Mouse (Mus musculus) testis, postnatal 10 days (tissue): ENCODE results near the gene Ltbr.
"Not testable (repeated sequence)": the region's sequence is repeated elsewhere in the genome, so short reads cannot be mapped to it uniquely, and the experiment has no call there.

Experiments
- DNase-seq: peaks from one replicate; pipeline ENCODE4 v3.0.0; 2021; ENCODE audit warnings: low spot score

The Ltbr gene

DNA sequence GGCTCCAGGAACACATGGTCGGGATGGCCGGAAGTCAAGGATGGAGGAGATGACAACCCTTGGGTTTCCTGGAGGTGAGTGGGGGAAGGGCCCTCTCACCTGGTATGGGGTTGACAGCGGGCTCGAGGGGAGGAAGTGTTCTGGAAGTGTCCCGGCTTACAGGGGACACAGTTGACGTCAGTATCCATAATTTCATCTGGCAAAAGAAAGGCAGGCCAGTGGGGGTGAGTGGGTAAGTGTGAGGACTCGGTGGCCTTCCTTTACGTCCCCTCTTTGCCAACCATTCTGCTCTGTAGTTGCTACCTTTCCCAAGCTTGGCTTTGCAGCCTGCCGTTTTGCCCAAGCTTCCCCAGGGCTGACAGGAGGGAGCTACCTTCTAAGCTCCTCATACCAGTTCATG, 1.5 kb downstream of the Ltbr start:
- no peak for DNase-seq

DNA sequence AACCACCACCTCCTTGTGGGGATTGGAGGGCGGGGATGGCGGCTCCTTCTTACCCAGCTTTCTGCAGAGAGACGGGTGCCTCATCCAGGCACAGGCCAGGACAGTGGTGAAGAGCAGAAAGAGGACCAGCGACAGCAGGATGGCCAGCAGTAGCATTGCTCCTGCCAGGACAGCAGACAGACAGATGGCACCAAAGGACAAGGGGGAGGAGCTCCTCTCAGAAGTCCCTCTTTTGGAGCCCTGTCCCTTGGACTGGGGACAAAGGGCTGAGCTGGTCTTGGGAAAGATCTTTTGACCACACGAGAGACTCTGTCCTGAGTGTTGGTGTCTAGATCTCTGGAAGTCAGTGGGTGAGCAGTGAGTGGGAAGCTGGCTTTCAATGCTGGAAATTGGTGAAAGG, 4.3 kb downstream of the Ltbr start:
- no peak for DNase-seq

DNA sequence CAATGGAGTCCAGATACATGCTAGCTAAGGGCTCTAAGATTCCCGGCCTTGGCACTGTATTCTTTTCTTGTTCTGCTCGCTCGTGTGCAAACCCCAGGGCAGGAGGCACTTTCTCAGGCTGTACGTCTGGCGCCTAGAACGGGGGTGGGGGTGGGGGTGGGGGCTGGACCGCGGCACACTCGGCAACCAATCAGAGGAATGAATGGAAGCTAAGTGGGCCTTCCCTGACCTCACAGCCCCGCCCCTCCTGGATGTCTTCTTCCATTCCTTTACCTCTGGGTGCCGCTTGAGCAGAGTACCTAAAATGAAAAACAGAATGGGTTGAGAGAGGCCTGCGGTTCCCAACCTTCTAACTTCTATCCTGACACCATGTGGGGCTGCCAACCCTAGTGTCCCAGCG, 4.8 kb downstream of the Ltbr start:
- no peak for DNase-seq

DNA sequence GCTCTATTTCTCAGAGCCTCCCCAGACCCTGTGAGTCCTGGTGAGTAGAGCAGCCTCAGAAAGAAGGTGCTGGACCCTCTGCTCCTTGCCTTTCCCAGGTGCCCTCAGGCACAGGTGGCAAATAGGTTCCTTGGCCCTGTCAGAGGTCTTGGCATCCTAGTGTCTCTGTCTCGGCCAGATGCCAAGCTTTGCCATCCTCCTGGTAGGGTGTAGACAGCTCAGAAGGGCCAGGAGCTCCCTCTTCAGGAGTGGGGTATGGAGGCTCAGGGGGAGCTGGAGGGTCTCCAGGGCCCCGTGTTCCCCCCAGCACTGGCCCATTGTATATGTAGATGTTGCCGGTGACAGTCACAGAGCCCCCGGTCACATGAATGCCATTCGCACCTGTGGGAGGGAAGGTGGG, 6.6 kb downstream of the Ltbr start:
- no peak for DNase-seq

DNA sequence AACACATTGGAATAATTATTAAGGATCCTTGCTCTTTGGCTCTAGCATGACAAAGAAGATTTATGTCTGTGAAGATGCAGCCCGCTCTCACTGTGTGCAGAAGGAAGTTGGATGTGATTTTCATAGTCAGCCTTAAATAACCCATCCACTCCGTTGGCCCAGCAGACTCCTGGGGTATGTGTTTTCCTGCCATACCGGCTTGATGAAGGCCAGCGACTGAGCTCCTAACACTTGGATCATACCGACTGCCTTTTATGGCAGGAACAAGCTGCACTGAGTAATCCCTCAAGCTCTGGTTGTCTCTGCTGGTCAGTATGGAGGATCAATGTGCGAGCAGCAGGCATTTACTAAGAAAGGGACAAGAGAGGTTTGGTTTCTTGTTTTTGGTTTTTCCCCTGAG, 8.2 kb downstream of the Ltbr start:
- no peak for DNase-seq

DNA sequence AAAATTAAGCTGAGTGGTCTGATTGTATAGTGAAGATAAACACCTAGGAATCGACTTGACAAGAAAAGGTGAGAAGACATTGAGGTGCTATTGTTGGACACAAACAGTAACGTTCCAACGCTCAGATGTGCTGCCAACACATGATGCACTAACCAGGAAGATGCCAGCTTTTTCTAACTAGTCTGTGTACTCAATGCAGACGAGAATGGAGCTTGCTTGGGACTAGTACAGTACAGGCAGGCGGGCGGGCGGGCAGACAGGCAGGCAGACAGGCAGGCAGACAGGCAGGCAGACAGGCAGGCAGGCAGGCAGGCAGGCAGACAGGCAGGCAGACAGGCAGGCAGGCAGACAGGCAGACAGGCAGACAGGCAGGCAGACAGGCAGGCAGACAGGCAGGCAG, 9.3 kb downstream of the Ltbr start:
- DNase-seq = not testable (repeated sequence)

DNA sequence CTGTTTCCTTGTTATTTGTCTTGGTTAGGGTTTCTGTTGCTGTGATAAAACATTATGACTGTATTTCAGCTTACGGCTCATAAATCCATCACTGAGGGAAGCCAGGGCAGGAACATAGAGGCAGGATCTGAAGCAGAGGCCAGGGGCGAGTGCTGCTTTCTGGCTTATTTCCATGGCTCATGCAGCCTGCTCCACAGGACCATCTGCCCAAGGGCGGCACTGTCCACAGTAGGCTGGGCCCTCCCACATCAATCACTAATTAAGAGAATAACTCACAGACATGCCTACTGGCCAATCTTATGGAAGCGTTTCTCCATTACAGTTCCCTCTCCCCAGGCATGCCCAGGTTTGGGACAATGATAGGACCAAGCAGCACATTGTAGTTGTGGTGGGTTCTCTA, 10.4 kb downstream of the Ltbr start:
- no peak for DNase-seq

DNA sequence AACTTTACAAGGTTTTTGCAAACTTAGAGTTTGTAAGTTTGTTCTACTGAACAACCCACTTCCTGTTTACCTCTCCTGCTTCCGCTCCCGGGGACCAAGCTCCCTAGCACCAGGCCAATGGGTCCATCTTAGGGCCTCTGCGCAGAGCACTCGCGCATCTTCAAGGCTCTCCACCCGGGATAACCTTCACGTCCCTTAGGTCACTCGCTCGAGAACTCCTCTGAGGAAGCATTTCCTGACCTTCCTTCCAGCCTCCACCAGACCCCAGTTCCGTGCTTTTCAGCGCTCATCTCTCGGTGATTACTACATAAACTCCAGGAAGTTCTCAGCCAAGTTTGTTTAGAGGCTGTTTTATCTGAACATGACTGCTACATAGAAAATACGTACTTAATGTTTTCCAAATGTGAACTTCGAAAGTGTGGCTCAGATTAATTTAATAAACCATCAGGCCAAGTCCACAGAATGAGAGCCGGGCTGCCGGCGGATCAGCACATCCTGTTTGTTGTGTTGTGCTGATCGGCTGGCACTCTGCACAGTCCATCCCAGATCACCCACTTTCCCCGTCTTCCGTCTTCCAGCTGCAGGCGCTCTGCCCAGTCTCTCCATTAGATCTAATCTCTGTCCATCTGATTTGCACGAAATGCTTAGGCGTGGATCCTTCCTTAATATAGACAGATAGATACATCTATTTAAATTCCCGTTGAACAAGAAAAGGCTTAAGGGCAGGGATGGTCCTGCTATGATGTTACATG, 11.3 kb downstream of the Ltbr start:
- DNase-seq = no peak

DNA sequence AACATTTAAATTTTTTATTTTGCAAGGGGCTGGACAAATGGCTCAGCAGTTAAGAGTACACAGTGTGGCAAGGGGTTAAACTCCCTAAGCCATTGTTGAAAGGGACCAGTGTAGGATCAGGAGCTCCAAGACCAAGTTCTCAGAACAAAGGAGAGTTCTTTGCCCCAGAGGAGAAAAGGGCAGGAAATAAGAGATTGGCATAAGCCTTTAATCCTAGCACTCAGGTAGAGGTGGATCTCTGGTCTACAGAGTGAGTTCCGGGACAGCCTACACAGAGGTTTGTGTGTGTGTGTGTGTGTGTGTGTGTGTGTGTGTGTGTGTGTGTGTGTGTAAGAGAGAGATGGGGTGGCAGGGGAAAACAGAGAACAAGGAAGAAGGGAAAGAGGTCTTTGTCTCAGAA, 12.7 kb downstream of the Ltbr start:
- no peak for DNase-seq

DNA sequence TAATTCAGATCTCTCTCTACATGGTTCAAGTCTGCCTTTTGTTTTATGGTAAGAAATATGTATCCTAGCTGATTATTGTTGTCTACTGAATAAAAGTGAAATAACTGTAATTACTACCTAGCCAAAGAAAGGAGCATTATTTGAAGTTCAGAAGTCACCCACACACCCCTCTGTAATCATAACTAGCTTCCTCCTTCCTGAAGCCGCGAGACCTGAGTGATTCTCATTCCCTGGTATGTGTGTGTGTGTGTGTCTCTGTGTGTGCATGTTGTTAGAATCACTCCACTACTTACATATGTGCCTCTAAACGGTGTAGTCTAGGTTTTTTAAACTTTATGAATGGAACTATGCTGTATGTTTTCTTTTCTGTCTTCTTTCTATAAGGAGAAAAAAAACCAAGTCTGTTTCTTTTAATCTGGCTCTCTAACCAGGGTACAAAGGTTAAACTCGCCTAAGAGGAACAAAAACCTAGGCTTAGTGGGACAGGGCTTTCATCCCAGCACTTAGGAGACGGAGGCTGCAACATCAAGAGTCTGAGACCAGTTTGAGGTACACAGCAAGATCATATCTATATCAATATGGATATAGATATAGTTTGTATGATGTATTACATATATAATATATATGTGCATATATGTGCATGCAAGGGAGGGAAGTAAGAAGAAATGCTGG, 16.4 kb downstream of the Ltbr start:
- DNase-seq = no peak

DNA sequence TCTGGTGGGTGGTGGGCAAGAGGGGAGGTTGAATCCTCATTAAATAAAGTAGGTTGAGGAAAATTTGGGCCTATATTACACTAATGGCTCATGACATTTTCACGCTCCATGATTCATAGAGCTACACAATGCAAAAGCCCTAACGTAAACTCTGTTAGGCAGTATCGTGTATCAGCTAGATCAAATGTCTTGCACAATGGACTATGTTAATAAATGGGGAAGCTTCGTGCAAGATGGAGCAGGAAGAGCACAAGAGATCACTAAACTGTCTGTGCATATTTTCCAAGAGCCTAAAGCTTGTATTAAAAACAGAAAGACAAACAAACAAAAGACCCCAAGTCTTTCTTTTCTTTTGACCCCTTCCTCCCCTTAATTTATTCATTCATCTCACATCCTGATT, 19.6 kb downstream of the Ltbr start:
- no peak for DNase-seq

DNA sequence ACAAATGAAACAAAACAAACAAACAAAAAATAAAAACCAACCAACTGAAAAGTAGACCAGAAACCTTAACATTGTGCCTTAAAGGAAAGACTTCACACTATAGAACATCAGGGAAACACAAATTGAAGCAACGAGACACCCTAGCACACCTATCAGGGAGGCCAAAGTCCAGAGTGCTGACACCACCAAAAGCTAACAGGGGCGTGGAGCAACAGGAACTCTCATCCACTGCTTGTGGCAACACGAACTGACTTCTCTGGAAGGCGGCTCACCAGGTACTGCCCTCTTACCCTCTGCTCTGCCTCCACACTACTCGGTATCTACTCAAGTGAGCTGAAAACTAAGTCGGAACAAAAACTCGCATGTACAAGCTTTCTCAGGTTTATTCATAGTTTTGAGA, 21.4 kb downstream of the Ltbr start:
- DNase-seq = no peak

DNA sequence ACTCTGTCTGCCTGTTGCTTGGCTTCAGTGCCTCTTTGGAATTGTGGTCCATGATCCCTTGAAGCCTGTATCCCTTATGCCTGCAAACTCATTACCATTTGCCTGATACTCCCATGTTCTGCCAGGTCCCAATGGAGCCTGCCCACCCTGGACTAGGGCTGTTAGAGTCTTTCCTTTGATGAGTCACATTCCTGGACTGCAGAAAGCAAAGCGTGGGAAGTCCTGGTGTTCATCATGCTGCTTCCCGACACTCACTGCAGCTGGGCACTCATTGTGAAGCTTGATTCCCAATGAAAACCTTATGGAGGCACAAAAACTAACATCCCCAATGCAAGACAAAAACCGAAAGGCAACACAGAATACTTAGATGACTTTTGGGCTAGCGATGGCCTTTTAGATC, 22.4 kb downstream of the Ltbr start:
- DNase-seq = no peak

DNA sequence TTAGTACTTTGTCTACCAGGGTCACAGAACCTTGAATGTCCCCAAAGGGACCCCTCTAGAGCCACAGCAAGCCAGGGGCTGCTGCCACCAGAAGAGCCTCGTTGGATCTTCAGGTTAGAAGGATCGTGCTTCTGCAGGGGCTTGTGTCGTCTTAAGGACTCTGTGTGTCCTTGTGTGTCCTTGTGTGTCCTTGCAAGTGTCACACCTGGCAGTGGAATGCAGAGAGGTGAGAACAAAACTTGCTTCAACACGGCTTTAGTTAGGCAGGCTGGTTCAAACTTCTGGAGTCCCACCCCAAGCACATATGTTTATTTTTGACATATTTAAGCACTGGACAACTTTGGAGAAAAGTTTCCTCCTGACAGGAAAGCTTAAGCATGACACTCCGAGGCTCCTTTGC, 25.0 kb downstream of the Ltbr start:
- no peak for DNase-seq

DNA sequence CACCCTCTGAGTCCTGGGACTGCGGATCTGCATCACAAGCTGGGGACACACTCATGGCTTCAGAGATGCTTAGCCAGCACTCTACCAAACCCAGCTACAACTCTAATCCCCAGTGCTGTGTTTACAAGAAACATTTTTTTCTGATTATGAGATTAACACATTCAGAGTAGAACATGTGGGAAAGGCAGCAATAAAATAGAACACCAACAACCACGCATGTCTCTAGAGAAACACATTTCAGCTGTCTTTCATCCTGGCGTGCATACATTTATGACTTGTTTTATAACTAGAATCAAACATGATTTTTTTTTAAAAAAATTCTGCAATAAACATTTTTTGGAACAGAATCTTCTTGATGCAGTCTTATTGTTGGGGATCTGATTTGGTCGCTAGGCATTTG, 26.7 kb downstream of the Ltbr start:
- no peak for DNase-seq

DNA sequence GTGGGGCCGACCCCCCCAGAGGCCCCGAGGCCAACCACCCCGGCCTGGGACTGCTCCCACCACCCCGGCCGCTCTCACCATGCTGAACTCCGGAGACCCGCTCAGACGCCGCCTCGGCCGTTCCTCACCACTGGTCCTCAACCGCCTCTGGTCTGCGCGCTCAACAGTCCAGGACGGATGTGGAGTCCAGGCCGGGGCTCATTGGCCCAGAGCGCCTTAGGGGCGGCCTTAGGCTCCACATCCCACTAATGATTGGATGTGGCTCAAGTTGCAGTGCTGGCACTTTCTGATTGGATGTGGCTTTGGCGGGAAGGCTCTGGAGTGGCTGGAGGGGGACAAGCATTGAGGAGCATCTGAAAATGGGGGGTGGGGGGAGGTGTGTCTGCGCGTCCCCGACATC, 27.8 kb downstream of the Ltbr start, which contains the start of gene Tuba3a:
TSS of gene Tuba3a (minus strand) at position 153 of the 400 bp plus-strand sequence.
- DNase-seq = no peak

DNA sequence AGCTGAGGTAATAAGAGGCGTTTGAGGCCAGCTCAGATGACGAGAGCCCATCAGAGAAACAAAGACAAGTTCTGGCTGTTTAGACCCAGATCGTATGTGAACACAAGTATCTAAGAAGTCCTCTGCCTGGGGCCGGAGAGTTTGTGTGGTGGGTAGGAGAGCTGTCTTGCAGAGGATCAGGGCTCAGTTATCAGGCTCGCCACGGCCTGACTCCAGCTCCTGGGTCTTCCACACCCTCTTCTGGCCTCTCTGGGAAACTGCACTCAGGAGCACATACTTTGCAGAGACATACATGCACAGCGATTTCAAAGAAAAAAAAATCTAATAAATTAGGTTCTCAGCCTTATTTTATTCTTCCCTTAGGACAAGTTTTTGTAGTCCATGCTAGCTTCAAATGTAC, 28.9 kb downstream of the Ltbr start:
- no peak for DNase-seq

DNA sequence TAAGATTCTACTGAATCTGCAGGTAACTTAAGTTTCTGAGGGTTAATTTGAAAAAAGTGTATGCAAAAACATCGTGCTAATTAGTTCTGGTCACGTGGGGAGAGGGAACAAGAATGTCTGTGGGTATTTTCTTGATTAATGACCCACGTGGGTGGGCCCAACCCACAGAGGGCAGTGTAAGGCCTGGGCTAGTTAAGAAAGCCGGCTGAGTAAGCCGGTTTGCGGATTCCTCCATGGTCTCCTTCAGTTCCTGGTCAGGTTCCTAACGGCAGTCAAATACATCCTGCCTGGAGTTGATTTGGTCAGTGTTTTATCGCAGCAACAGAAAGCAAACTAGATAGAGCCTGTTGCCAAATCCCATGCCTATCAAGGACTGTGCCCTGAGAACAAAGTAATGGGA, 29.4 kb downstream of the Ltbr start:
- DNase-seq = no peak

DNA sequence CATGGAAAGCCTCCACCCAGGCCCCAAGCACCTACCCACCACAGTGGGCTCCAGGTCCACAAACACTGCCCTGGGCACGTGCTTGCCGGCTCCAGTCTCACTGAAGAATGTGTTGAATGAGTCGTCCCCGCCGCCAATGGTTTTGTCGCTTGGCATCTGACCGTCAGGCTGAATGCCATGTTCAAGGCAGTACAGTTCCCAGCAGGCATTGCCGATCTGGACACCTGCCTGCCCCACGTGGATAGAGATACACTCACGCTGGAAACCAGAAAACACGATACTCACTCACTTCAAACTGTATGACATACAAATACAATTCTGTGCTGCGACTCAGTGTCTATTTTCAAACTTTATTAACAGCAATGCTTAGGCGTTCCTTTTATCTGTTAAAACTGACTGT, 31.0 kb downstream of the Ltbr start:
- DNase-seq = not testable (repeated sequence)

DNA sequence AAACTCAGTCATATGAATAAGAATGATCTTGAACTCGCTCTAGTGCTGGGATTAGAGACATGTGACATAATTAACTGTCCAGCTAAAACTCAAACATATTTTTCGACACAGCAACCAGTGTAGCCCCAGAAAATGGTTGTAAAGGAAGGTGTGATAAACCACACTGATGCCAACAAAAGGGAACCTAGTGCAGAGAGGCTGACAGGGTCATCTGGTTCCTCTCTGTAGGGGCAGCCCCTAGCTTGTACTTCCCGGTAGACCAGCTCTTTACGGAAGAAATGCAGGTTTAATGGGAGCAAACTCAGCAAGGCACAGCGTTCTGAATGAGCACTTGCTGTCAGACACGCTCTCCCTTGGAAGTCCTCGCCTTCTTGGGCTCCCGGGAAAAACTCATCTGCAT, 34.0 kb downstream of the Ltbr start:
- no peak for DNase-seq

DNA sequence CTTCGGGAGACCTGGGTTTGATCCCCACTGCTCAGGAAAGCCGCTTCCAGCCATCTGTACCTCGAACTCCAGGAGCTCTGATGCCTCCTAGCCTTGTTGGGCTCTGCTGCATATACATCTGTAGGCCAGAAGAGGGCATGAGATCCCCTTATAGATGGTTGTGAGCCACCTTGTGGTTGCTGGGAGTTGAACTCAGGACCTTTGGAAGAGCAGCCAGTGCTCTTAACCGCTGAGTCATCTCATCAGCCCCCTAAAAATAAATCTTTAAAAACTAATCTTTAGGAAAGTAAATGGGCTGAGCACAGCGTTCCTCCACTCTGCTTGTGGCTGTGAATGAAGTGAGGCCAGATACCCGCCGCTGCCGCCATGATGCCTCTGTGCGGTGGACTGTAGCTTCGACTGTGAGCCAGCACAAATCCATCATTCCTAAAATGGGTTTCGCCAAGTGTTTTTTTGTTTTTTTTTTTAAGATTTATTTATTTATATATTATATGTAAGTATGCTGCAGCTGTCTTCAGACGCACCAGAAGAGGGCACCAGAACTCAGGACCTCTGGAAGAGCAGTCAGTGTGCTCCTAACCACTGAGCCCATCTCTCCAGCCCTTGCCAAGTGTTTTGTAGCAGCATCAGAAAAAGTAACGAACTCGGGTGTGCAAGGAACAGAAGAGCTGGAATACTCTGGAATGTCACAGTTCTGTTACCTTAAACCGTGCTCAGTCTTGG, 38.7 kb downstream of the Ltbr start:
- peak; percentile 65 for DNase-seq

DNA sequence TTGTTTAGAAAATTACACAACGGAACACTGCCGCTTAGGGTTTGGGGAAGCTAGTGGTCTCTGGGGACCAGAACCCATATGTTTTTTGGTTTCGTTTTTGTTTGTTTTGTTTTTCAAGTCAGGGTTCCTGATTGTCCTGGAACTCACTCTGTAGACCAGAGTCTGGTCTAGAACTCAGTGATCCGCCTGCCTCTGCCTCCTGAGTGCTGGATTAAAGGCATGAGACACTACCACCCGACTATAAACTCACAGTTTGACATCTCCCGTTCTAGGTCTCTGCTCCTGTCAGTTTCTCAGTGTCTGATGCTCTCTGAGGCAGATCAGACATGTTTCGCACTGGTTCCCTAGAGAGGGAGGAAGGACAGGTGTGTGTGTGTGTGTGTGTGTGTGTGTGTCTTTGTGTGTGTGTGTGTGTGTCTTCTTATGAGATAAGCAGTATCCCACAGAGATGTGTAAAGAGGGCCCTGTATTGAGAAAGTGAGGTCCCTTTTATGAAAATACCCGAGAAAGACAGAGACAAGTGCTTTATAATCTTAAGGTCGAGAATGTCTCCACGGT, 41.4 kb downstream of the Ltbr start:
- DNase-seq = no peak
